9 mouse cellular contexts compared by ENCODE assay signal in genomic region chr11:97189231-97189630, GRCm38 (mm10). TPM values are rescaled to one million over a fixed set of nuclear protein-coding genes. Genes with fewer than 3 reads are reported as not detected.
DNase-seq lines count a peak whose midpoint lies in the region; ATAC-seq lines count a peak whose summit lies in the region.
"Had no signal": no experiment of that assay in that cellular context is flagged by ENCODE, and none has a peak within 500 bp of the region (broad histone marks: within the 10 kb centered on the region; RNA-seq: fewer than 3 reads in every experiment).

No protein-coding gene starts in this region.

- no peak overlapping the region for H3K27ac ChIP-seq in hindbrain, embryonic 15.5 days (replicated peaks)
- H3K27ac ChIP-seq in midbrain, embryonic 16.5 days (ENCODE audit: low read length), result no peak overlapping the region

- H3K4me1 ChIP-seq in hindbrain, embryonic 15.5 days (replicated peaks), result peaks cover 35% of the 10 kb centered on the region
- peaks cover 24% of the 10 kb centered on the region for H3K4me1 ChIP-seq in midbrain, embryonic 16.5 days (ENCODE audit: control insufficient read depth, insufficient read depth, low read length)

- WGBS in hindbrain, embryonic 15.5 days, result 40% methylated on average over 3 of the region's 3 CpGs
- 34% methylated on average over 3 of the region's 3 CpGs for WGBS in midbrain, embryonic 16.5 days

- peak; percentile 20 for DNase-seq in layer of hippocampus, adult 9-11 months
- no peak for DNase-seq in layer of hippocampus, postnatal 10 days (ENCODE audit: low spot score in 2 of 2)
- peak; percentile 51 for DNase-seq in ZHBTc4 (ENCODE audit: low read depth, low spot score)
- no peak for DNase-seq in frontal cortex, adult 2 months (ENCODE audit: extremely low spot score in 1 of 2, low spot score in 1 of 2)
- no peak for DNase-seq in adrenal gland, adult 2 months
- DNase-seq: cerebellum, postnatal 25 days had no signal

- H3K36me3 ChIP-seq in hindbrain, embryonic 15.5 days, result peaks cover 13% of the 10 kb centered on the region
- H3K36me3 ChIP-seq in midbrain, embryonic 16.5 days (ENCODE audit: control insufficient read depth, insufficient read depth, low read length), result 0 out of 2 replicates have a peak, but pooled peaks cover 6% of the 10 kb centered on the region

- H3K4me3 ChIP-seq in hindbrain, embryonic 15.5 days, result peak overlapping the region; percentile 92
- H3K4me3 ChIP-seq in midbrain, embryonic 16.5 days (ENCODE audit: low read depth, low read length), result no peak overlapping the region

- H3K4me2 ChIP-seq in hindbrain, embryonic 15.5 days, result peak overlapping the region; percentile 60
- H3K4me2 ChIP-seq in midbrain, embryonic 16.5 days (ENCODE audit: low read length), result peak overlapping the region; percentile 91; the same call in 1 of the 2 replicates

- H3K9ac ChIP-seq in hindbrain, embryonic 15.5 days, result no peak overlapping the region
- H3K9ac ChIP-seq in midbrain, embryonic 16.5 days (ENCODE audit: low read depth, low read length), result no peak overlapping the region

- no peak for ATAC-seq in hindbrain, embryonic 15.5 days (ENCODE audit: low FRiP score, low read depth)
- no peak for ATAC-seq in midbrain, embryonic 16.5 days
- no peak for ATAC-seq in megakaryocyte progenitor cell, adult 5-6 weeks (replicated peaks; ENCODE audit: poor library complexity)

- no peaks in the 10 kb centered on the region for H3K9me3 ChIP-seq in hindbrain, embryonic 15.5 days
- H3K9me3 ChIP-seq in midbrain, embryonic 16.5 days (replicated peaks; ENCODE audit: control insufficient read depth, low read length, poor library complexity, severe bottlenecking), result no peaks in the 10 kb centered on the region

- no peaks in the 10 kb centered on the region for H3K27me3 ChIP-seq in hindbrain, embryonic 15.5 days
- H3K27me3 ChIP-seq in midbrain, embryonic 16.5 days (ENCODE audit: control insufficient read depth, insufficient read depth, low read depth, low read length), result no peaks in the 10 kb centered on the region

RNA-seq across cellular contexts. Expression of gene Kpnb1, which starts 1.6 kb away (rescaled TPM):
- total RNA-seq in layer of hippocampus, postnatal 10 days (2021), result 100 to 1,000 TPM; 125 to 136 TPM
- 31.8 and 33.9 TPM in 2 replicates for polyA plus RNA-seq in hindbrain, embryonic 15.5 days (2015; fragmentation: Nextera tagmentation; extraction: Ambion mirVana)
- 28.5 and 32.9 TPM in 2 replicates for polyA plus RNA-seq in midbrain, embryonic 16.5 days (2015; fragmentation: Nextera tagmentation; extraction: Ambion mirVana)
- polyA plus RNA-seq in frontal cortex, adult 2 months (2012; rRNA removed), result 76.4 and 80.7 TPM in 2 replicates
- 100 to 1,000 TPM in 1 of 2 experiments, 10 to 100 TPM in 1; 98.1 to 113 TPM for total RNA-seq in adrenal gland, adult 2 months (2021)
- polyA plus RNA-seq in adrenal gland, adult 2 months (2012; rRNA removed), result 8.8 and 11.4 TPM in 2 replicates
- total RNA-seq in megakaryocyte progenitor cell, adult 5-6 weeks (2015), result 156 and 175 TPM in 2 replicates
- 312 and 387 TPM in 2 replicates for total RNA-seq in megakaryocyte progenitor cell, adult 5-6 weeks (2017)

RNA-seq across cellular contexts. Expression of gene Tbkbp1, which starts 37.9 kb away (rescaled TPM):
- 10 to 100 TPM; 54.4 to 60.4 TPM for total RNA-seq in layer of hippocampus, postnatal 10 days (2021)
- polyA plus RNA-seq in hindbrain, embryonic 15.5 days (2015; fragmentation: Nextera tagmentation; extraction: Ambion mirVana), result 10.3 and 11.1 TPM in 2 replicates
- 7.7 and 8.2 TPM in 2 replicates for polyA plus RNA-seq in midbrain, embryonic 16.5 days (2015; fragmentation: Nextera tagmentation; extraction: Ambion mirVana)
- 51.1 and 62.2 TPM in 2 replicates for polyA plus RNA-seq in frontal cortex, adult 2 months (2012; rRNA removed)
- 10 to 100 TPM in 1 of 2 experiments, 1 to 10 TPM in 1; 9.7 to 13.1 TPM for total RNA-seq in adrenal gland, adult 2 months (2021)
- 33.8 and 53.8 TPM in 2 replicates for polyA plus RNA-seq in adrenal gland, adult 2 months (2012; rRNA removed)
- 3.6 and 4.1 TPM in 2 replicates for total RNA-seq in megakaryocyte progenitor cell, adult 5-6 weeks (2015)
- total RNA-seq in megakaryocyte progenitor cell, adult 5-6 weeks (2017), result 2.5 and 5.8 TPM in 2 replicates

Comparison
In these comparisons a context has a peak if more than half of its experiments do, and no peak if none do; other contexts are left out.
1. DNase-seq: peak in layer of hippocampus, adult 9-11 months (single experiment) and ZHBTc4 (single experiment); none in layer of hippocampus, postnatal 10 days (0 of 2), frontal cortex, adult 2 months (0 of 2) and adrenal gland, adult 2 months (single experiment).